Comparison of ENCODE assay signal across 8 mouse cellular contexts in genomic region chr1:161877580-161878142, GRCm38 (mm10). TPM values are rescaled to one million over a fixed set of nuclear protein-coding genes. Genes with fewer than 3 reads are reported as not detected.
DNase-seq lines count a peak whose midpoint lies in the region; ATAC-seq and TF ChIP-seq lines count a peak whose summit lies in the region.

No protein-coding gene starts in this region.

- no peak for TF ChIP-seq POLR2A in bone marrow macrophage, adult 2 months (IDR thresholded peaks at IDR 0.05; ENCODE audit: borderline replicate concordance, low read depth, low read length)

- ATAC-seq in forebrain, embryonic 16.5 days = no peak
- ATAC-seq in liver, embryonic 14.5 days (ENCODE audit: insufficient read depth) = no peak
- ATAC-seq in erythroid progenitor cell, adult 5-6 weeks (replicated peaks; ENCODE audit: low FRiP score, poor library complexity, severe bottlenecking) = no peak

- intact Hi-C loops in left cerebral cortex, postnatal 4 days (cut with DNase I) = loop anchor here (5.0 kb wide), 1 partner anchor 85 kb away; no protein-coding TSS in a partner anchor

- no peaks in the 10 kb centered on the region for H3K27me3 ChIP-seq in forebrain, embryonic 16.5 days (replicated peaks; ENCODE audit: control insufficient read depth, insufficient read depth, low read length)
- H3K27me3 ChIP-seq in liver, embryonic 14.5 days (ENCODE audit: control insufficient read depth, insufficient read depth, low read length) = no peaks in the 10 kb centered on the region

- H3K9ac ChIP-seq in forebrain, embryonic 16.5 days (replicated peaks; ENCODE audit: low read depth, low read length) = peak overlapping the region; percentile 53
- H3K9ac ChIP-seq in liver, embryonic 14.5 days (replicated peaks) = peak overlapping the region; percentile 62

- peak; percentile 6 for DNase-seq in layer of hippocampus, adult 9-11 months
- DNase-seq in layer of hippocampus, adult 9-10 months (ENCODE audit: low spot score) = no peak
- no peak for DNase-seq in liver, embryonic 14.5 days (ENCODE audit: low read depth in 3 of 3, low spot score in 3 of 3)
- no peak for DNase-seq in left cerebral cortex, postnatal 4 days
- DNase-seq in right cerebral cortex, adult 2 months (ENCODE audit: low spot score in 2 of 2) = no peak

- TF ChIP-seq CTCF in bone marrow macrophage, adult 2 months (IDR thresholded peaks at IDR 0.05; ENCODE audit: low read depth, low read length) = no peak
- no peak for TF ChIP-seq CTCF in liver, embryonic 14.5 days (IDR thresholded peaks at IDR 0.05; ENCODE audit: low read depth)

- no peaks in the 10 kb centered on the region for H3K9me3 ChIP-seq in forebrain, embryonic 16.5 days (ENCODE audit: control insufficient read depth, low read length)
- H3K9me3 ChIP-seq in liver, embryonic 14.5 days (ENCODE audit: control insufficient read depth, low read length) = no peaks in the 10 kb centered on the region

- peaks cover 7% of the 10 kb centered on the region for H3K4me1 ChIP-seq in bone marrow macrophage, adult 2 months (ENCODE audit: control insufficient read depth, insufficient read depth, low read length)
- H3K4me1 ChIP-seq in forebrain, embryonic 16.5 days (replicated peaks; ENCODE audit: control insufficient read depth, insufficient read depth, low read length) = peaks cover 18% of the 10 kb centered on the region
- H3K4me1 ChIP-seq in liver, embryonic 14.5 days (replicated peaks; ENCODE audit: control insufficient read depth in 2 of 2, insufficient read depth in 2 of 2, low read length in 1 of 2) = peaks cover 10 to 14% of the 10 kb centered on the region in 2 experiments

- 21% methylated on average over 5 of the region's 5 CpGs for whole genome bisulfite sequencing in forebrain, embryonic 16.5 days
- 31% methylated on average over 5 of the region's 5 CpGs for WGBS in liver, embryonic 14.5 days (ENCODE audit: insufficient replicate concordance)

- peak overlapping the region; percentile 52 for H3K4me2 ChIP-seq in forebrain, embryonic 16.5 days (ENCODE audit: low read length)
- peak overlapping the region; percentile 90 for H3K4me2 ChIP-seq in liver, embryonic 14.5 days (ENCODE audit: low read depth)

- H3K36me3 ChIP-seq in forebrain, embryonic 16.5 days (ENCODE audit: control insufficient read depth, insufficient read depth) = no peaks in the 10 kb centered on the region
- no peaks in the 10 kb centered on the region for H3K36me3 ChIP-seq in liver, embryonic 14.5 days (replicated peaks; ENCODE audit: control insufficient read depth, insufficient read depth, low read depth)

- H3K27ac ChIP-seq in bone marrow macrophage, adult 2 months (ENCODE audit: insufficient read depth, low read depth, low read length) = peak overlapping the region; percentile 34
- H3K27ac ChIP-seq in forebrain, embryonic 16.5 days (ENCODE audit: low read length) = no peak overlapping the region
- H3K27ac ChIP-seq in liver, embryonic 14.5 days = peak overlapping the region; percentile 73

- H3K4me3 ChIP-seq in bone marrow macrophage, adult 2 months (ENCODE audit: insufficient read depth, low read length) = peak overlapping the region; percentile 90
- H3K4me3 ChIP-seq in forebrain, embryonic 16.5 days (replicated peaks; ENCODE audit: low read length) = peak overlapping the region; percentile 94
- H3K4me3 ChIP-seq in liver, embryonic 14.5 days (ENCODE audit: insufficient read depth in 1 of 2, low read depth in 2 of 2, low read length in 2 of 2) = peak overlapping the region; percentile 69 to 85

- no peak for TF ChIP-seq EP300 in liver, embryonic 14.5 days (IDR thresholded peaks at IDR 0.05; ENCODE audit: low read depth)

RNA-seq across cellular contexts. Expression of gene Suco, which starts 1.2 kb away (rescaled TPM):
- polyA plus RNA-seq in bone marrow macrophage, adult 2 months (2012; ENCODE audit: insufficient read depth, insufficient read length, missing spikeins) = 17.2 and 20.1 TPM in 2 replicates
- polyA plus RNA-seq in forebrain, embryonic 16.5 days (2015; fragmentation: Nextera tagmentation; extraction: Ambion mirVana) = 19.4 and 26.8 TPM in 2 replicates
- 5.0 and 6.9 TPM in 2 replicates for polyA plus RNA-seq in liver, embryonic 14.5 days (2012; rRNA removed)
- polyA plus RNA-seq in liver, embryonic 14.5 days (2014; fragmentation: Nextera tagmentation; extraction: Ambion mirVana) = 11.1 and 11.2 TPM in 2 replicates
- total RNA-seq in erythroid progenitor cell, adult 5-6 weeks (2015; ENCODE audit: low replicate concordance) = 142 and 160 TPM in 2 replicates
- 248 and 268 TPM in 2 replicates for total RNA-seq in erythroid progenitor cell, adult 5-6 weeks (2017; ENCODE audit: low replicate concordance)
- 10 to 100 TPM; 38.3 to 44.8 TPM for total RNA-seq in left cerebral cortex, postnatal 4 days (2021)
